Mouse (Mus musculus) thymus, postnatal 14 days (tissue): ENCODE data around the gene Ccdc103.

ENCODE experiments used
- DNase-seq: peaks from one replicate; pipeline ENCODE4 v3.0.0; 2021

The Ccdc103 gene

GRCm38 (mm10) chr11:102893015-102893651, 12.1 kb downstream of the Ccdc103 start:
- DNase-seq, result peak; percentile 79

GRCm38 (mm10) chr11:102894716-102895115, 13.7 kb downstream of the Ccdc103 start:
- no peak for DNase-seq

- DNase-seq, result no peak
Observed at GRCm38 (mm10) chr11:102895779-102896178, 14.8 kb downstream of the Ccdc103 start.

- no peak for DNase-seq
Observed at GRCm38 (mm10) chr11:102896641-102897040, 15.6 kb downstream of the Ccdc103 start.

DNA sequence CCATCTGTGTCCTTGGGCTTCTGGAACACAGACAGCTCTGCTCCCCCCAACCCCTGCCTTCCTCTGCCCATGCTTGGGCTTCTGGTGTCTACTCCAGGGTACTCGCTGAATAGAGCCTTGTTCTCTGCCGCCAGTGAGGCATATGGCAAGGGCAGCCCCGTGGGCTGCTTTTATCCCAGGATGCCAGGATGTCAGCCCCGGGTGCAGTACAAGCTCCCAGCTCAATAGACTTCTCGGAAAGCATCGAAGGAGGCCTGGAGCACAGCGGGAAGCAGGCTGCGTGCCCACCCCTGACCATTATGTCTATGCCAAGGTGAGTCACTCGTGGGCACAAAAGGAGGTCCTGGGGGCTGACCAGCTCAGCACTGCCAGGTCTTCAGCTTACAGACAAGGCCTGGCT, 17.4 kb downstream of the Ccdc103 start:
- no peak for DNase-seq

GRCm38 (mm10) chr11:102900763-102901162, 19.8 kb downstream of the Ccdc103 start, which contains the start of gene Gfap:
TSS of gene Gfap (minus strand) at chr11:102900912.
- DNase-seq, result peak; percentile 63

DNA sequence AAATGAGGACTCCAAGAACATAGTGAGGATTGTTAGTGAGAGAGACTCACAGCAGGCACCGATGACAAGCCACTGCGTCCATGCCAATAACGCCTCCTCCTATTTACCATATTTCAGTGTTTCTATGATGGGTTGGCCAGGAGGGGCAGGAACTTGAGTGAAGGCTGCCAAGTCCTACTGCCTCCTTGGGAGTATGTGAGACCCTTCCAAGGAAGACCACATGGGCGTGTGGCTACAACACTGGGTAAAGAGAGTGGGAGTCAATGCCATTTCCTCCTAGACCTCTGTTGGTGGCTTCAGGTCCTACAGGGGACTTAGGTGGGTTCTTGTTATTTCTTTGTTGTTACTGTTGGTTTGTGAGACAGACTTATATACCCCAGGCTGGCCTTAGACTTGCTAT, 20.2 kb downstream of the Ccdc103 start:
- no peak for DNase-seq

DNA sequence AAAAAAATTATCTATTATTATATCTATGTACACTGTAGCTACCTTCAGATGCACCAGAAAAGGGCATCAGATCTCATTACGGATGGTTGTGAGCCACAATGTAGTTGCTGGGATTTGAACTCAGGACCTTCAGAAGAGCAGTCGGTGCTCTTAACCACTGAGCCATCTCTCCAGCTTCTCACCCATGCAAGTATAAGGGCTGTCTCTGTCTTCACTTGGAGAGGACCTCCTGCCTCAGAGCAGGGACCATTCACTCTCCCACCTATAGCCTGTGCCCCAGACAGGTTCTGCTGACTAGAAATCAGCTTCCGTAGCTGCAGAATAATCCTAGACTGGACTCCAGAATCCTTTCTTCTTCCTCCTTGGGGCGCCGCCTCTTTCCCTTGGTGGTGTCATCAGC, 21.1 kb downstream of the Ccdc103 start:
- no peak for DNase-seq

GRCm38 (mm10) chr11:102903654-102904053, 22.6 kb downstream of the Ccdc103 start:
- no peak for DNase-seq

DNA sequence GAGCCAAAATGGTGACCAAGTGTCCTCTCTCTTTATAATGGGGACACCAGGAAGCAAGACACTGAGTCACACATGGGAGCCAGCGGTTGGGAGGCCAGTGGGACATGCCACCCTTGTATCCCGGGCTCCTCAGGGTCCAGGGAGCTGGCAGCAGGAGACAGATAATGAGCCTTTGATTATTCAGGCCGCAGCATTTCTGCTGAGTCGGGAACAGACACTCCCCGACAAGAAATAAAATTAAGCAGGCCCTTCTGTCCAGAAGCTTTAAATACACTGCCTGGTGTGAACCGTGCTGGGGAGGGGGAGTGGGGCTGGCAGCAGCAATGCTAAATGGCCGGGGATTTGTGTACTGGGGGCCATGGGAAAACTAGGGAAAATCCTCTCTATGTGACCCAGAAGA, 30.4 kb downstream of the Ccdc103 start:
- DNase-seq, result no peak

- no peak for DNase-seq
Observed at GRCm38 (mm10) chr11:102915380-102915779, 34.4 kb downstream of the Ccdc103 start.

DNA sequence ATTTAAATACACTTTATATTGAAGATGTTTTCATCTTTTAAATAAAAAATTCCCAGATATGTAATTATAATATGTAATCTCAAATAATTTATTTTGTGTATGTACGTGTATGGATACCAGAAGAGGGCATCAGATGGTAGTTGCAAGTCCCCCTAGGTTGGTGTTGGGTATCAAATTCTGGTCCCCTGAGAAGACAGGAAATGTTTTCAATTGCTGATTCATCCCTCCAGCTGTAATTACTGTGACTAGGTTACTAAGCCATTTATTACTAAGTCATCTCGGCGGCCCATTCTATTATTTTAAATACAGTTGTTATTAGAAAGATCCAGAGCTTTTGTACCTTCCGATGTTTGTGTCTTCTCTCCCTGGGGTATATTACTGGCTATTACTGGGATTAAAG, 37.1 kb downstream of the Ccdc103 start:
- DNase-seq, result no peak

- no peak for DNase-seq
Observed at GRCm38 (mm10) chr11:102921491-102921890, 40.5 kb downstream of the Ccdc103 start.

DNA sequence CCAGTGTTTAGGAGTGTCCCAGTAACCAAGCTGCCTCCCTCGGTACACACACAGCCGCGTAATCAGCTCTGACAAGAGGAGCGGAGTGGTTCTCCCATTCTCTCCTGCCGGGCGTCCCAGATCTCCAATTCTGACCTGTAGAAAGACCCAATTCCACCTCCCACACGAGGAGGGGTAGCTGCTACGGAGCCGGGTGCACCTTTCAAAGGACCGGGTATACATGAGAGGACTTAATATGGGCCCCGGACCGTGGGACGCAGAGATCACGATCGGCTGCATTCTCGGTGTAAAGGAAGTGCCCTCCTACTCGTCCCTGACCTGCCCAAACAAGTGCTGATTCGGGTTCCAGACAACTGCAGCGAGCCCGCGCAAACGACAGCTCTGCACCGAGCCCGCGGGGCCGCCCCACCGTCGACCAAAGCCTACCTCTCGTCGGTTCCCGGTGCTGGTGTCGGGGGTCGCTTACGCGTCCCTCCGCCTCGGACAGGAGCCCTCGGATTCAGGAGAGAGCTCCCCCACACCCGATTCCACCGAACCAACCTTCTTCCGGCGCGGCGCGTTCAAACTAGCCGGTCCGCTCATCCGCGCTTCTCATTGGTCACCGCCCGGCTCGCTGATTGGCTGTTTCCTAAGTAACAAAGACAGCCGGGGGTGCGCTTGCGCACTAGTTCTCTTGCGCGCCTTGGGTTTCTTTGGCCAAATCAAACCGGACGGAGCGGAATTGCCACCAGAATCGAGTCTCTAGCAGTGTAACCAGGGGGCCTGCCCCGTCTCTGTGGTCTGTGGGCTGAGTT, 43.8 kb downstream of the Ccdc103 start, which contains the start of gene Kif18b:
TSS of gene Kif18b (minus strand) at position 568 of the 794 bp plus-strand sequence.
- DNase-seq, result peak; percentile 94

DNA sequence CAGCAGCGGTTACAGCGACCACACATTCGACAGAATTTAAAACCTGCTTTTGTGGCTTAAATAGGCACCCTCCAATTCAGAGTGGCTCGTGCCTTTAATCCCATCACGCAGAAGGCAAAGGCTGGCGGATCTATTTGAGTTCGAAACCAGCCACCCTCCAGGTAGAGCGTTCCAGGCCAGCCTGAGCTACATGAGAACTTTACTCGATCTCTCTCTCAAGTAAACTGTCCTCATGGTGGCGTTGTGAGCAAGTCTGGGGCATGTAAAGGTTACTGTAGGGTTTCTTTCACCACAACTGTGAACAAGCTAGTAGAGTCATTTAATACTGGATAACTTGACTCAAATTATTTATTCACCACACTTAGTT, 44.3 kb downstream of the Ccdc103 start:
- peak; percentile 61 for DNase-seq

GRCm38 (mm10) chr11:102930672-102931071, 49.7 kb downstream of the Ccdc103 start:
- DNase-seq, result no peak
